Mouse (Mus musculus) lung, postnatal 0 days (tissue): Measurements from ENCODE around the gene Elavl2.

Experiments used
- CTCF ChIP-seq: IDR thresholded peaks from 2 replicates; pipeline ENCODE4 v1.5.1; 2016; ENCODE audit warnings: antibody characterized with exemption, mild to moderate bottlenecking
- EP300 ChIP-seq: IDR thresholded peaks from 2 replicates; pipeline ENCODE4 v1.6.1; 2016; ENCODE audit warnings: antibody characterized with exemption, mild to moderate bottlenecking, control low read depth

- TF ChIP-seq CTCF (no peak), EP300 (no peak)
Measured at GRCm38 (mm10) chr4:91353138-91353537, 47.4 kb downstream of the Elavl2 start.
